Mouse (Mus musculus): Measurements from ENCODE around the gene Oxt. TPM values are rescaled to one million over a fixed set of nuclear protein-coding genes. Genes with fewer than 3 reads are reported as not detected.

Oxt gene
- polyA plus RNA-seq, 1 experiment from 2014 or later = not detected

GRCm38 (mm10) chr2:130582552-130582951, 6.6 kb downstream of the Oxt start, which contains the start of gene Avp:
Avp (minus strand) TSS chr2:130582554.
- Histone ChIP-seq H3K27me3 (ENCODE audit: control insufficient read depth, insufficient read depth, low read length) (peaks cover 51% of the 10 kb centered on the region), H3K9me3 (replicated peaks; ENCODE audit: control insufficient read depth, low read length) (no peaks in the 10 kb centered on the region), H3K4me1 (ENCODE audit: control insufficient read depth, insufficient read depth, low read length) (peaks cover 9% of the 10 kb centered on the region), H3K4me2 (no peak within 1 kb of the TSS; the same call in 1 of the 2 replicates), H3K36me3 (ENCODE audit: control insufficient read depth, insufficient read depth, low read length) (no peaks in the 10 kb centered on the region), H3K4me3 (ENCODE audit: low read depth, low read length) (no peak within 1 kb of the TSS; the same call in 1 of the 2 replicates), H3K9ac (ENCODE audit: low read depth, low read length) (no peak within 1 kb of the TSS), H3K27ac (ENCODE audit: low read depth, low read length) (no peak within 1 kb of the TSS)
- no peak for ATAC-seq (replicated peaks; ENCODE audit: insufficient number of reproducible peaks, low FRiP score, low TSS enrichment)
- WGBS (ENCODE audit: insufficient replicate concordance) = 22% methylated on average over 10 of the region's 10 CpGs

- H3K4me2 ChIP-seq = no peak overlapping the region
- H3K27ac ChIP-seq (ENCODE audit: low read depth, low read length) = no peak overlapping the region
- H3K9ac ChIP-seq (ENCODE audit: low read depth, low read length) = no peak overlapping the region
- H3K4me3 ChIP-seq (ENCODE audit: low read depth, low read length) = no peak overlapping the region
- H3K9me3 ChIP-seq (replicated peaks; ENCODE audit: control insufficient read depth, low read length) = no peaks in the 10 kb centered on the region
- WGBS (ENCODE audit: insufficient replicate concordance) = 61% methylated on average over 10 of the region's 10 CpGs
- peaks cover 37% of the 10 kb centered on the region for H3K27me3 ChIP-seq (ENCODE audit: control insufficient read depth, insufficient read depth, low read length)
- ATAC-seq (replicated peaks; ENCODE audit: insufficient number of reproducible peaks, low FRiP score, low TSS enrichment) = no peak
- H3K36me3 ChIP-seq (ENCODE audit: control insufficient read depth, insufficient read depth, low read length) = no peaks in the 10 kb centered on the region
- H3K4me1 ChIP-seq (ENCODE audit: control insufficient read depth, insufficient read depth, low read length) = peaks cover 9% of the 10 kb centered on the region
Measured at GRCm38 (mm10) chr2:130583902-130584560, 8.1 kb downstream of the Oxt start.

- Histone ChIP-seq H3K9me3 (replicated peaks; ENCODE audit: control insufficient read depth, low read length) (no peaks in the 10 kb centered on the region), H3K4me1 (ENCODE audit: control insufficient read depth, insufficient read depth, low read length) (peaks cover 6% of the 10 kb centered on the region; the same call in 1 of the 2 replicates), H3K36me3 (ENCODE audit: control insufficient read depth, insufficient read depth, low read length) (no peaks in the 10 kb centered on the region), H3K4me3 (ENCODE audit: low read depth, low read length) (no peak overlapping the region), H3K27me3 (ENCODE audit: control insufficient read depth, insufficient read depth, low read length) (peaks cover 18% of the 10 kb centered on the region), H3K27ac (ENCODE audit: low read depth, low read length) (no peak overlapping the region), H3K4me2 (no peak overlapping the region), H3K9ac (ENCODE audit: low read depth, low read length) (no peak overlapping the region)
- 79% methylated on average over 6 of the region's 6 CpGs for WGBS (ENCODE audit: insufficient replicate concordance)
- no peak for ATAC-seq (replicated peaks; ENCODE audit: insufficient number of reproducible peaks, low FRiP score, low TSS enrichment)
Measured at GRCm38 (mm10) chr2:130586016-130586415, 10.0 kb downstream of the Oxt start.

- H3K9ac ChIP-seq (ENCODE audit: low read depth, low read length) = no peak overlapping the region
Measured at GRCm38 (mm10) chr2:130588373-130588772, 12.4 kb downstream of the Oxt start.

DNA sequence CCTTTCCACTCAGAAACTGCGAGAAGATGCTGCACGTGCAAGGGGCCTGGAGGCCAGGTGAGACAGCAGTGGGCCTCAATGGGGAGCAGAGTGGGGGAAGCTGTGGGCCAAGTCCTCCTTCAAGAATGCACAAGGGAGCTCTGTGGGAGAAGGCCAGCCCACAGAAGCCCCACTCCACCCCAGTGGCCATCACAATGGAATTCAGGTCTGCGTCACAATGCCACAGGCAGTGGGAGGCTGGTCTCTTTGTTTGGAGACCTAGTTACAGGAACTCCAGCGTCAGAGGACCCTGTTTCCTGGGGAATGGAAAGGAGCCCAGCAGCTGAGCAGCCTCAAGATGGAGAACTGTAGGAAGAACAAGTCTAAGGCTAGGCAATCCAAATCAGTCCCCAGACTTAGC, 13.2 kb downstream of the Oxt start:
- ATAC-seq (replicated peaks; ENCODE audit: insufficient number of reproducible peaks, low FRiP score, low TSS enrichment) = no peak
- no peaks in the 10 kb centered on the region for H3K9me3 ChIP-seq (replicated peaks; ENCODE audit: control insufficient read depth, low read length)
- no peaks in the 10 kb centered on the region for H3K27me3 ChIP-seq (ENCODE audit: control insufficient read depth, insufficient read depth, low read length)
- H3K4me3 ChIP-seq (ENCODE audit: low read depth, low read length) = no peak overlapping the region
- no peaks in the 10 kb centered on the region for H3K4me1 ChIP-seq (ENCODE audit: control insufficient read depth, insufficient read depth, low read length)
- 72% methylated on average over 4 of the region's 4 CpGs for WGBS (ENCODE audit: insufficient replicate concordance)
- H3K36me3 ChIP-seq (ENCODE audit: control insufficient read depth, insufficient read depth, low read length) = peaks cover 2% of the 10 kb centered on the region; the same call in 1 of the 2 replicates
- H3K9ac ChIP-seq (ENCODE audit: low read depth, low read length) = no peak overlapping the region
- no peak overlapping the region for H3K4me2 ChIP-seq
- H3K27ac ChIP-seq (ENCODE audit: low read depth, low read length) = no peak overlapping the region

More at GRCm38 (mm10) chr2:130588373-130588772, 12.4 kb downstream of the Oxt start:
- Histone ChIP-seq H3K4me1 (ENCODE audit: control insufficient read depth, insufficient read depth, low read length) (no peaks in the 10 kb centered on the region), H3K4me2 (no peak overlapping the region), H3K4me3 (ENCODE audit: low read depth, low read length) (no peak overlapping the region), H3K9me3 (replicated peaks; ENCODE audit: control insufficient read depth, low read length) (no peaks in the 10 kb centered on the region), H3K36me3 (ENCODE audit: control insufficient read depth, insufficient read depth, low read length) (peaks cover under 1% of the 10 kb centered on the region; the same call in 1 of the 2 replicates), H3K27me3 (ENCODE audit: control insufficient read depth, insufficient read depth, low read length) (no peaks in the 10 kb centered on the region), H3K27ac (ENCODE audit: low read depth, low read length) (no peak overlapping the region)
- ATAC-seq (replicated peaks; ENCODE audit: insufficient number of reproducible peaks, low FRiP score, low TSS enrichment) = no peak
- 43% methylated on average over 2 of the region's 2 CpGs for WGBS (ENCODE audit: insufficient replicate concordance)

- H3K27ac ChIP-seq (ENCODE audit: low read depth, low read length) = no peak overlapping the region
- H3K4me2 ChIP-seq = no peak overlapping the region
- H3K9ac ChIP-seq (ENCODE audit: low read depth, low read length) = no peak overlapping the region
- no peak overlapping the region for H3K4me3 ChIP-seq (ENCODE audit: low read depth, low read length)
- H3K36me3 ChIP-seq (ENCODE audit: control insufficient read depth, insufficient read depth, low read length) = peaks cover 2% of the 10 kb centered on the region; the same call in 1 of the 2 replicates
- H3K4me1 ChIP-seq (ENCODE audit: control insufficient read depth, insufficient read depth, low read length) = no peaks in the 10 kb centered on the region
- no peaks in the 10 kb centered on the region for H3K9me3 ChIP-seq (replicated peaks; ENCODE audit: control insufficient read depth, low read length)
- 94% methylated on average over 2 of the region's 2 CpGs for WGBS (ENCODE audit: insufficient replicate concordance)
- no peak for ATAC-seq (replicated peaks; ENCODE audit: insufficient number of reproducible peaks, low FRiP score, low TSS enrichment)
- no peaks in the 10 kb centered on the region for H3K27me3 ChIP-seq (ENCODE audit: control insufficient read depth, insufficient read depth, low read length)
Measured at GRCm38 (mm10) chr2:130589761-130590160, 13.8 kb downstream of the Oxt start.

DNA sequence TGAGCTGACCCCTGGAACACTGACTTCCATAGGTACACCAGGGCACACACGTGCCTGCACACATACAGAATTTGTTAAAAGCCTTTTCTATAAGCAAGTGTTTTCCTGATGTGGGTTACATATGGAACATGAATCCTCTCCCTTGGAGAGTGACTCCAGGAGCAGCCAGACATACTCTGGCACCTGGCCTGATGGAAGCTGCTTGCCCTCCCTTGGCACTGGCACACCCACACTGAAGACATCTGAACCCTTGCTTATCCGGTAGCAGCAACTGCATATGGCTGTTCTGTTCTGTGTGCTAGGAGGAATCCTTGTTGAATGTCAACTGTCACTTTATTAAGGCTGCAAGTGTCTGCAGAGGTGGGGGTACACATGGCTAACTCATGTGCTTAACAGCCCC, 15.0 kb downstream of the Oxt start:
- no peak for ATAC-seq (replicated peaks; ENCODE audit: insufficient number of reproducible peaks, low FRiP score, low TSS enrichment)
- Histone ChIP-seq H3K27ac (ENCODE audit: low read depth, low read length) (no peak overlapping the region), H3K4me1 (ENCODE audit: control insufficient read depth, insufficient read depth, low read length) (no peaks in the 10 kb centered on the region), H3K9ac (ENCODE audit: low read depth, low read length) (no peak overlapping the region), H3K27me3 (ENCODE audit: control insufficient read depth, insufficient read depth, low read length) (no peaks in the 10 kb centered on the region), H3K9me3 (replicated peaks; ENCODE audit: control insufficient read depth, low read length) (no peaks in the 10 kb centered on the region), H3K4me3 (ENCODE audit: low read depth, low read length) (no peak overlapping the region), H3K36me3 (ENCODE audit: control insufficient read depth, insufficient read depth, low read length) (peaks cover 2% of the 10 kb centered on the region; the same call in 1 of the 2 replicates), H3K4me2 (no peak overlapping the region)
- WGBS (ENCODE audit: insufficient replicate concordance) = 95% methylated on average over 2 of the region's 2 CpGs

- H3K9ac ChIP-seq (ENCODE audit: low read depth, low read length) = no peak overlapping the region
- H3K4me3 ChIP-seq (ENCODE audit: low read depth, low read length) = no peak overlapping the region
- H3K4me2 ChIP-seq = no peak overlapping the region
- H3K27ac ChIP-seq (ENCODE audit: low read depth, low read length) = no peak overlapping the region
- 63% methylated on average over 1 of the region's 1 CpGs for WGBS (ENCODE audit: insufficient replicate concordance)
- no peaks in the 10 kb centered on the region for H3K27me3 ChIP-seq (ENCODE audit: control insufficient read depth, insufficient read depth, low read length)
- ATAC-seq (replicated peaks; ENCODE audit: insufficient number of reproducible peaks, low FRiP score, low TSS enrichment) = no peak
- no peaks in the 10 kb centered on the region for H3K9me3 ChIP-seq (replicated peaks; ENCODE audit: control insufficient read depth, low read length)
- H3K4me1 ChIP-seq (ENCODE audit: control insufficient read depth, insufficient read depth, low read length) = no peaks in the 10 kb centered on the region
- peaks cover 8% of the 10 kb centered on the region; the same call in 1 of the 2 replicates for H3K36me3 ChIP-seq (ENCODE audit: control insufficient read depth, insufficient read depth, low read length)
Measured at GRCm38 (mm10) chr2:130595596-130595995, 19.6 kb downstream of the Oxt start.

- Histone ChIP-seq H3K27me3 (ENCODE audit: control insufficient read depth, insufficient read depth, low read length) (no peaks in the 10 kb centered on the region), H3K4me2 (no peak overlapping the region), H3K4me1 (ENCODE audit: control insufficient read depth, insufficient read depth, low read length) (no peaks in the 10 kb centered on the region), H3K9ac (ENCODE audit: low read depth, low read length) (no peak overlapping the region), H3K9me3 (replicated peaks; ENCODE audit: control insufficient read depth, low read length) (no peaks in the 10 kb centered on the region), H3K4me3 (ENCODE audit: low read depth, low read length) (no peak overlapping the region), H3K36me3 (ENCODE audit: control insufficient read depth, insufficient read depth, low read length) (peaks cover 8% of the 10 kb centered on the region; the same call in 1 of the 2 replicates), H3K27ac (ENCODE audit: low read depth, low read length) (no peak overlapping the region)
- 38% methylated on average over 1 of the region's 1 CpGs for WGBS (ENCODE audit: insufficient replicate concordance)
- ATAC-seq (replicated peaks; ENCODE audit: insufficient number of reproducible peaks, low FRiP score, low TSS enrichment) = no peak
Measured at GRCm38 (mm10) chr2:130597601-130598010, 21.6 kb downstream of the Oxt start.

All from heart, embryonic 11.5 days (tissue).